Mouse (Mus musculus) megakaryocyte-erythroid progenitor cell, adult 5-6 weeks (primary cell): ENCODE data around the gene Il10rb. TPM values are rescaled to one million over a fixed set of nuclear protein-coding genes. Genes with fewer than 3 reads are reported as not detected.
A peak's percentile ranks its signal among the peaks of the same experiment; 100 is the strongest.

ENCODE experiments used
- ATAC-seq: replicated peaks from 2 replicates; pipeline ENCODE4 v1.8.0; 2016; ENCODE audit warnings: mild to moderate bottlenecking, inconsistent platforms; ENCODE audit not compliant: severe bottlenecking, poor library complexity, low FRiP score, low TSS enrichment
- total RNA-seq, 2 experiments: library from RNA; stranded (forward) in 1 of 2; stranded (reverse) in 1 of 2; fragments of 200-1000, 215-1000 nt in 1 of 2; fragments of >200 nt in 1 of 2; fragmentation: Nextera tagmentation in 1 of 2; gene quantifications; 2 replicates each; pipeline ENCODE4 v1.2.3; 2014 to 2017

Gene Il10rb
- total RNA-seq, 2 experiments from 2014 or later, result 20.6 to 23.1 TPM

- no peak for ATAC-seq
Observed at GRCm38 (mm10) chr16:91444847-91445246, 38.9 kb downstream of the Il10rb start.

GRCm38 (mm10) chr16:91445566-91445965 is 39.6 kb downstream of the Il10rb start:
- no peak for ATAC-seq

- ATAC-seq, result peak; percentile 7; the same call in 1 of the 2 replicates
Observed at GRCm38 (mm10) chr16:91446778-91447511, 41.0 kb downstream of the Il10rb start.

- peak; percentile 46 for ATAC-seq
Observed at GRCm38 (mm10) chr16:91447512-91447900, 41.5 kb downstream of the Il10rb start.

- ATAC-seq, result peak; percentile 68
Observed at GRCm38 (mm10) chr16:91448088-91448487, 42.1 kb downstream of the Il10rb start.

- ATAC-seq, result 0 out of 2 replicates have a peak, but pooled peaks have one; percentile 27
Observed at GRCm38 (mm10) chr16:91448895-91449294, 42.9 kb downstream of the Il10rb start.

GRCm38 (mm10) chr16:91450137-91451064 is 44.4 kb downstream of the Il10rb start:
- no peak for ATAC-seq

- no peak for ATAC-seq
Observed at GRCm38 (mm10) chr16:91451949-91452348, 46.0 kb downstream of the Il10rb start.

GRCm38 (mm10) chr16:91452363-91452896 is 46.5 kb downstream of the Il10rb start:
- ATAC-seq, result no peak

GRCm38 (mm10) chr16:91455868-91456267 is 49.9 kb downstream of the Il10rb start:
- ATAC-seq, result no peak

- peak; percentile 60 for ATAC-seq
Observed at GRCm38 (mm10) chr16:91458301-91458746, 52.4 kb downstream of the Il10rb start.

- no peak for ATAC-seq
Observed at GRCm38 (mm10) chr16:91458976-91459375, 53.0 kb downstream of the Il10rb start.

- no peak for ATAC-seq
Observed at GRCm38 (mm10) chr16:91459396-91459795, 53.4 kb downstream of the Il10rb start.

- ATAC-seq, result no peak
Observed at GRCm38 (mm10) chr16:91459841-91460370, 53.9 kb downstream of the Il10rb start.

GRCm38 (mm10) chr16:91461066-91461638 is 55.2 kb downstream of the Il10rb start:
- no peak for ATAC-seq

GRCm38 (mm10) chr16:91461773-91462181 is 55.8 kb downstream of the Il10rb start:
- ATAC-seq, result no peak

- ATAC-seq, result no peak
Observed at GRCm38 (mm10) chr16:91462644-91463043, 56.7 kb downstream of the Il10rb start.

- no peak for ATAC-seq
Observed at GRCm38 (mm10) chr16:91463400-91463799, 57.4 kb downstream of the Il10rb start.

GRCm38 (mm10) chr16:91463836-91464400 is 58.0 kb downstream of the Il10rb start:
- ATAC-seq, result no peak
